Comparison of ENCODE assay signal across 8 mouse cellular contexts in the genomic region with DNA sequence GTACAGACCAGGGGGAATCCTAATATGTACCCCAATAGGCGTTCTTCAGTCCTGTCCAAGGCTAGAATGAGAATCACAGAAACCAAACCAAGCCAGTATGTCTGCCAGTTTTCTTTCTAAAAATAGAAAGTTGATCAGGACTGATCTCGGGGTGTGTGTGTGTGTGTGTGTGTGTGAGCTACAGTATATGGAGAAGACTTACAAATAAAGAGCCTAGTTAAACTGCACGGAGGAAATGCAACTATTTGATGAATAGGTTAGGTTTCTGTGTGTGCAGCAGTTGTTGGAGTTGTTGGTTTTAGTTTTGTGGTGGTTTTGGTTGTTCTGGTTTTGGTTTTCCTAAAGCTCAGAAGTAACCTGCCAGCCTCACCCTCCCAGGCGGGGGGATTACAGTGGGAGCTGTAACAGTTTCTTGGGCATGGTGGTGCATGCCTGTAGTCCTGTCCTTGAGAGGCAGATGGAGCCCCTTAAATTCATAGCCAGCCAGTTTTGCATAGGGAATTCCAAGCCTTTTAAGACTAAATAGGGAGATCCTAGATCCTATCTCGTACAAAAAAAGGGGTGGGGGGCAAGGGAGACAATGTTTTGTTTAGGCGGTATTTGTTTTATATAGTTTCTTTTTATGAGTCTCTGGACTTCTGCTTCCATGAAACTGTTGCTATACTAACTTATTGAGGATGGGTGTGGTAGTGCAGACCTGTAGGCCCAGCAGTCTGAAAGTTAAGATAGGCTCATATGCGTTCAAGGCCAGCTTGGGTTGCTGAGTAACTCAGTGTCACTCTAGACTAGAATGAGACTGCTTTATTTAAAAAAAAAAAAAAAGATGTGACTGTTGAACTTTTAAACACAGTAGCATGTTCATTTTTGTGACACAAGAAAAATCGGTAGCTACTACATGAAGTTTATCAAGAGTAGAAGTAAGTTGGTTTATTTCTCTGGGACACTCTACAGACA. TPM values are rescaled to one million over a fixed set of nuclear protein-coding genes. Genes with fewer than 3 reads are reported as not detected.
A peak's percentile ranks its signal among the peaks of the same experiment; 100 is the strongest.
DNase-seq lines count a peak whose midpoint lies in the region; ATAC-seq and TF ChIP-seq lines count a peak whose summit lies in the region.

No protein-coding gene starts in this region.

- peaks cover 16% of the 10 kb centered on the region for H3K36me3 ChIP-seq in forebrain, embryonic 13.5 days (ENCODE audit: poor library complexity, severe bottlenecking)
- peaks cover 19% of the 10 kb centered on the region for H3K36me3 ChIP-seq in forebrain, embryonic 10.5 days (replicated peaks)
- H3K36me3 ChIP-seq in liver, adult 2 months (ENCODE audit: control insufficient read depth, insufficient read depth, low read length): peaks cover 34% of the 10 kb centered on the region
- peaks cover 18% of the 10 kb centered on the region for H3K36me3 ChIP-seq in heart, embryonic 16.5 days (ENCODE audit: control insufficient read depth, insufficient read depth)
- peaks cover 50% of the 10 kb centered on the region for H3K36me3 ChIP-seq in myocyte (ENCODE audit: control insufficient read depth, insufficient read depth)

- 0 out of 2 replicates have a peak overlapping the region, but pooled peaks have one; percentile 8 for H3K9ac ChIP-seq in forebrain, embryonic 13.5 days
- H3K9ac ChIP-seq in liver, adult 2 months (ENCODE audit: low read depth, low read length): peak overlapping the region; percentile 75
- H3K9ac ChIP-seq in heart, embryonic 16.5 days (ENCODE audit: low read length): peak overlapping the region; percentile 94

- H3ac ChIP-seq in myocyte (ENCODE audit: control insufficient read depth, insufficient read length): no peak overlapping the region

- WGBS in forebrain, embryonic 13.5 days: 76% methylated on average over 8 of the region's 8 CpGs
- WGBS in forebrain, embryonic 10.5 days: 84% methylated on average over 8 of the region's 8 CpGs
- WGBS in liver, adult 2 months: 22% methylated on average over 8 of the region's 8 CpGs
- 67% methylated on average over 8 of the region's 8 CpGs for WGBS in heart, embryonic 16.5 days

- peak overlapping the region; percentile 50 for H3K4me3 ChIP-seq in forebrain, embryonic 13.5 days
- no peak overlapping the region for H3K4me3 ChIP-seq in forebrain, embryonic 10.5 days
- peak overlapping the region; percentile 76 for H3K4me3 ChIP-seq in liver, adult 2 months (ENCODE audit: insufficient read depth, low read depth, low read length)
- H3K4me3 ChIP-seq in heart, embryonic 16.5 days (ENCODE audit: low read length): peak overlapping the region; percentile 93
- peak overlapping the region; percentile 95 for H3K4me3 ChIP-seq in myocyte

- TF ChIP-seq CTCF in liver, adult 2 months (IDR thresholded peaks at IDR 0.05; ENCODE audit: low read depth, low read length): no peak

- ATAC-seq in forebrain, embryonic 13.5 days: no peak
- ATAC-seq in heart, embryonic 16.5 days (replicated peaks; ENCODE audit: extremely low read depth, insufficient read depth, low FRiP score): no peak
- ATAC-seq in erythroid progenitor cell, adult 5-6 weeks (replicated peaks; ENCODE audit: low FRiP score, poor library complexity, severe bottlenecking): no peak

- no peak for TF ChIP-seq POLR2A in liver, adult 2 months (IDR thresholded peaks at IDR 0.05; ENCODE audit: extremely low read depth, insufficient read depth, low read length)
- no peak for TF ChIP-seq POLR2A in myocyte (IDR thresholded peaks at IDR 0.05; ENCODE audit: insufficient read length, low read depth)

- no peaks in the 10 kb centered on the region for H3K9me3 ChIP-seq in forebrain, embryonic 13.5 days (replicated peaks)
- no peaks in the 10 kb centered on the region for H3K9me3 ChIP-seq in forebrain, embryonic 10.5 days
- no peaks in the 10 kb centered on the region for H3K9me3 ChIP-seq in heart, embryonic 16.5 days (replicated peaks; ENCODE audit: control insufficient read depth, low read length)

- H3K27me3 ChIP-seq in forebrain, embryonic 13.5 days: no peaks in the 10 kb centered on the region
- H3K27me3 ChIP-seq in forebrain, embryonic 10.5 days (ENCODE audit: poor library complexity, severe bottlenecking): peaks cover 81% of the 10 kb centered on the region
- no peaks in the 10 kb centered on the region for H3K27me3 ChIP-seq in liver, adult 2 months (ENCODE audit: control insufficient read depth, insufficient read depth, low read length)
- no peaks in the 10 kb centered on the region for H3K27me3 ChIP-seq in heart, embryonic 16.5 days (ENCODE audit: control insufficient read depth, insufficient read depth, low read length)
- no peaks in the 10 kb centered on the region for H3K27me3 ChIP-seq in myocyte (ENCODE audit: control insufficient read depth, insufficient read depth, insufficient read length)

- H3K4me2 ChIP-seq in forebrain, embryonic 13.5 days: peak overlapping the region; percentile 96
- peak overlapping the region; percentile 90 for H3K4me2 ChIP-seq in heart, embryonic 16.5 days (ENCODE audit: low read depth, low read length)
- peak overlapping the region; percentile 97 for H3K4me2 ChIP-seq in myocyte (ENCODE audit: low read depth)

- peaks cover 40% of the 10 kb centered on the region for H3K4me1 ChIP-seq in forebrain, embryonic 13.5 days
- H3K4me1 ChIP-seq in forebrain, embryonic 10.5 days: peaks cover 44% of the 10 kb centered on the region
- peaks cover 19% of the 10 kb centered on the region for H3K4me1 ChIP-seq in liver, adult 2 months (ENCODE audit: control insufficient read depth, insufficient read depth, low read length)
- peaks cover 35% of the 10 kb centered on the region for H3K4me1 ChIP-seq in heart, embryonic 16.5 days (ENCODE audit: control insufficient read depth, insufficient read depth, low read length)

- DNase-seq in forebrain, embryonic 10.5 days (ENCODE audit: extremely low spot score, low spot score): no peak
- DNase-seq in liver, adult 2 months (ENCODE audit: extremely low read depth, low read depth, low spot score): peak; percentile 76
- DNase-seq in liver: no peak
- DNase-seq in layer of hippocampus, postnatal 25 days (ENCODE audit: extremely low spot score in 1 of 2, low spot score in 1 of 2): no peak

- H3K27ac ChIP-seq in forebrain, embryonic 13.5 days: no peak overlapping the region; the same call in 1 of the 2 replicates
- H3K27ac ChIP-seq in forebrain, embryonic 10.5 days: no peak overlapping the region
- peak overlapping the region; percentile 62 for H3K27ac ChIP-seq in liver, adult 2 months (replicated peaks; ENCODE audit: insufficient read depth, low read depth, low read length)
- no peak overlapping the region for H3K27ac ChIP-seq in heart, embryonic 16.5 days (ENCODE audit: low read length)

- no peaks in the 10 kb centered on the region; the same call in 1 of the 2 replicates for H3K79me2 ChIP-seq in liver, adult 2 months (ENCODE audit: control insufficient read depth, insufficient read depth, low read length)
- peaks cover 63% of the 10 kb centered on the region for H3K79me2 ChIP-seq in myocyte (ENCODE audit: control insufficient read depth, insufficient read depth)

TF ChIP-seq in myocyte, 11 proteins besides CTCF, POLR2A, EP300 and RAD21:
- no peak for TF ChIP-seq SRF (IDR thresholded peaks at IDR 0.05; ENCODE audit: control insufficient read depth, insufficient read length, low read depth)
- no peak for TF ChIP-seq MAX (IDR thresholded peaks at IDR 0.05; ENCODE audit: low read depth)
- no peak for TF ChIP-seq E2F4 (IDR thresholded peaks at IDR 0.05; ENCODE audit: insufficient read depth)
- TF ChIP-seq USF1 (IDR thresholded peaks at IDR 0.05; ENCODE audit: low read depth): no peak
TF ChIP-seq in myocyte: peak in this region for 0.

RNA-seq across cellular contexts. Expression of gene Bhlhe40, which starts 3.1 kb away (rescaled TPM):
- polyA plus RNA-seq in forebrain, embryonic 13.5 days (2015; fragmentation: Nextera tagmentation; extraction: Ambion mirVana): 6.8 and 8.1 TPM in 2 replicates
- 3.1 and 3.2 TPM in 2 replicates for polyA plus RNA-seq in forebrain, embryonic 10.5 days (2016; fragmentation: Nextera tagmentation; extraction: Ambion mirVana)
- 33.0 and 35.0 TPM in 2 replicates for total RNA-seq in liver, adult 2 months (2014; rRNA removed)
- polyA plus RNA-seq in liver, adult 2 months (2012; rRNA removed): 16.4 and 17.4 TPM in 2 replicates
- polyA plus RNA-seq in heart, embryonic 16.5 days (2015; fragmentation: Nextera tagmentation; extraction: Ambion mirVana): 24.4 and 28.5 TPM in 2 replicates
- 120 TPM for polyA plus RNA-seq in myocyte (2012; fragmentation: generic; extraction: Trizol)
- total RNA-seq in erythroid progenitor cell, adult 5-6 weeks (2015; ENCODE audit: low replicate concordance): 1.3 and 2.5 TPM in 2 replicates
- total RNA-seq in erythroid progenitor cell, adult 5-6 weeks (2017; ENCODE audit: low replicate concordance): 2.6 and 5.6 TPM in 2 replicates
- total RNA-seq in layer of hippocampus, postnatal 25 days (2021): 10 to 100 TPM; 82.5 to 98.5 TPM

Comparison
In these comparisons a context has a peak if more than half of its experiments do, and no peak if none do; other contexts are left out.
1. H3K9ac ChIP-seq: peak in every context shown above with its lines; median percentile 94 in heart, embryonic 16.5 days; 75 in liver, adult 2 months; 8 in forebrain, embryonic 13.5 days.